Mouse (Mus musculus): ENCODE data around the gene Rabgap1l. TPM values are rescaled to one million over a fixed set of nuclear protein-coding genes. Genes with fewer than 3 reads are reported as not detected.
"Not testable (repeated sequence)": the region's sequence is repeated elsewhere in the genome, so short reads cannot be mapped to it uniquely, and the experiment has no call there.

Gene Rabgap1l
- polyA plus RNA-seq, 1 experiment: 40.7 TPM

GRCm38 (mm10) chr1:160290242-160290641 lies 502.8 kb downstream of the Rabgap1l start:
- DNase-seq (ENCODE audit: low read depth): peak; percentile 45
- TF ChIP-seq CTCF (IDR thresholded peaks at IDR 0.05; ENCODE audit: borderline replicate concordance, extremely low read depth, insufficient read depth, insufficient read length) (no peak), POLR2A (IDR thresholded peaks at IDR 0.05; ENCODE audit: borderline replicate concordance, extremely low read depth, insufficient read depth, insufficient read length, poor library complexity, severe bottlenecking) (no peak)

GRCm38 (mm10) chr1:160287058-160287645 lies 505.9 kb downstream of the Rabgap1l start:
- TF ChIP-seq POLR2A (IDR thresholded peaks at IDR 0.05; ENCODE audit: borderline replicate concordance, extremely low read depth, insufficient read depth, insufficient read length, poor library complexity, severe bottlenecking): no peak
- no peak for TF ChIP-seq CTCF (IDR thresholded peaks at IDR 0.05; ENCODE audit: borderline replicate concordance, extremely low read depth, insufficient read depth, insufficient read length)
- no peak for DNase-seq (ENCODE audit: low read depth)

GRCm38 (mm10) chr1:160286400-160287057 lies 506.5 kb downstream of the Rabgap1l start:
- DNase-seq (ENCODE audit: low read depth): peak; percentile 92
- no peak for TF ChIP-seq CTCF (IDR thresholded peaks at IDR 0.05; ENCODE audit: borderline replicate concordance, extremely low read depth, insufficient read depth, insufficient read length)
- no peak for TF ChIP-seq POLR2A (IDR thresholded peaks at IDR 0.05; ENCODE audit: borderline replicate concordance, extremely low read depth, insufficient read depth, insufficient read length, poor library complexity, severe bottlenecking)

- no peak for TF ChIP-seq POLR2A (IDR thresholded peaks at IDR 0.05; ENCODE audit: borderline replicate concordance, extremely low read depth, insufficient read depth, insufficient read length, poor library complexity, severe bottlenecking)
- no peak for TF ChIP-seq CTCF (IDR thresholded peaks at IDR 0.05; ENCODE audit: borderline replicate concordance, extremely low read depth, insufficient read depth, insufficient read length)
- DNase-seq (ENCODE audit: low read depth): no peak
Observed at GRCm38 (mm10) chr1:160284241-160284640, 508.8 kb downstream of the Rabgap1l start.

GRCm38 (mm10) chr1:160282166-160282874 lies 510.7 kb downstream of the Rabgap1l start:
- DNase-seq (ENCODE audit: low read depth): not testable (repeated sequence)

GRCm38 (mm10) chr1:160281337-160282084 lies 511.5 kb downstream of the Rabgap1l start:
- DNase-seq (ENCODE audit: low read depth): no peak
- TF ChIP-seq CTCF (IDR thresholded peaks at IDR 0.05; ENCODE audit: borderline replicate concordance, extremely low read depth, insufficient read depth, insufficient read length): no peak
- no peak for TF ChIP-seq POLR2A (IDR thresholded peaks at IDR 0.05; ENCODE audit: borderline replicate concordance, extremely low read depth, insufficient read depth, insufficient read length, poor library complexity, severe bottlenecking)

- TF ChIP-seq CTCF (IDR thresholded peaks at IDR 0.05; ENCODE audit: borderline replicate concordance, extremely low read depth, insufficient read depth, insufficient read length) (no peak), POLR2A (IDR thresholded peaks at IDR 0.05; ENCODE audit: borderline replicate concordance, extremely low read depth, insufficient read depth, insufficient read length, poor library complexity, severe bottlenecking) (no peak)
- DNase-seq (ENCODE audit: low read depth): no peak
Observed at GRCm38 (mm10) chr1:160280603-160281002, 512.4 kb downstream of the Rabgap1l start.

- DNase-seq (ENCODE audit: low read depth): peak; percentile 94
- no peak for TF ChIP-seq POLR2A (IDR thresholded peaks at IDR 0.05; ENCODE audit: borderline replicate concordance, extremely low read depth, insufficient read depth, insufficient read length, poor library complexity, severe bottlenecking)
- TF ChIP-seq CTCF (IDR thresholded peaks at IDR 0.05; ENCODE audit: borderline replicate concordance, extremely low read depth, insufficient read depth, insufficient read length): no peak
Observed at GRCm38 (mm10) chr1:160277940-160278682, 514.9 kb downstream of the Rabgap1l start.

GRCm38 (mm10) chr1:160275248-160275647 lies 517.8 kb downstream of the Rabgap1l start:
- no peak for TF ChIP-seq CTCF (IDR thresholded peaks at IDR 0.05; ENCODE audit: borderline replicate concordance, extremely low read depth, insufficient read depth, insufficient read length)
- TF ChIP-seq POLR2A (IDR thresholded peaks at IDR 0.05; ENCODE audit: borderline replicate concordance, extremely low read depth, insufficient read depth, insufficient read length, poor library complexity, severe bottlenecking): no peak
- DNase-seq (ENCODE audit: low read depth): no peak

- DNase-seq (ENCODE audit: low read depth): no peak
- TF ChIP-seq POLR2A (IDR thresholded peaks at IDR 0.05; ENCODE audit: borderline replicate concordance, extremely low read depth, insufficient read depth, insufficient read length, poor library complexity, severe bottlenecking) (no peak), CTCF (IDR thresholded peaks at IDR 0.05; ENCODE audit: borderline replicate concordance, extremely low read depth, insufficient read depth, insufficient read length) (no peak)
Observed at GRCm38 (mm10) chr1:160273133-160273743, 519.8 kb downstream of the Rabgap1l start.

Data from brain, embryonic 14.5 days (tissue).